Mouse (Mus musculus) 416B (cell line): ENCODE data around the gene Nt5dc2.

Source experiments
- DNase-seq: peaks from one replicate; pipeline ENCODE4 v3.0.0; 2011; ENCODE audit warnings: low read depth

Nt5dc2 gene

GRCm38 (mm10) chr14:31134015-31135000, 3.5 kb downstream of the Nt5dc2 start:
- no peak for DNase-seq

GRCm38 (mm10) chr14:31135495-31136410, 4.9 kb downstream of the Nt5dc2 start:
- DNase-seq = no peak

- no peak for DNase-seq
Observed at GRCm38 (mm10) chr14:31136411-31137280, 5.8 kb downstream of the Nt5dc2 start.

GRCm38 (mm10) chr14:31137281-31137595, 6.4 kb downstream of the Nt5dc2 start:
- DNase-seq = no peak

GRCm38 (mm10) chr14:31137791-31138190, 6.9 kb downstream of the Nt5dc2 start:
- no peak for DNase-seq

GRCm38 (mm10) chr14:31138219-31138896, 7.5 kb downstream of the Nt5dc2 start:
- DNase-seq = no peak

GRCm38 (mm10) chr14:31138897-31139429, 8.1 kb downstream of the Nt5dc2 start:
- no peak for DNase-seq

- DNase-seq = peak; percentile 81
Observed at GRCm38 (mm10) chr14:31139666-31140065, 8.8 kb downstream of the Nt5dc2 start.

GRCm38 (mm10) chr14:31140141-31140540, 9.3 kb downstream of the Nt5dc2 start:
- no peak for DNase-seq

GRCm38 (mm10) chr14:31141011-31141410, 10.2 kb downstream of the Nt5dc2 start:
- no peak for DNase-seq

GRCm38 (mm10) chr14:31145694-31146093, 14.8 kb downstream of the Nt5dc2 start:
- DNase-seq = no peak

- DNase-seq = peak; percentile 73
Observed at GRCm38 (mm10) chr14:31160196-31161150, 29.6 kb downstream of the Nt5dc2 start.

GRCm38 (mm10) chr14:31161191-31161590, 30.3 kb downstream of the Nt5dc2 start:
- DNase-seq = no peak

- no peak for DNase-seq
Observed at GRCm38 (mm10) chr14:31161638-31162037, 30.8 kb downstream of the Nt5dc2 start.

- DNase-seq = no peak
Observed at GRCm38 (mm10) chr14:31164067-31164466, 33.2 kb downstream of the Nt5dc2 start.

GRCm38 (mm10) chr14:31165010-31165409, 34.2 kb downstream of the Nt5dc2 start:
- no peak for DNase-seq

GRCm38 (mm10) chr14:31165458-31165857, 34.6 kb downstream of the Nt5dc2 start:
- no peak for DNase-seq

GRCm38 (mm10) chr14:31165991-31166630, 35.3 kb downstream of the Nt5dc2 start:
- DNase-seq = peak; percentile 89

GRCm38 (mm10) chr14:31166827-31167226, 36.0 kb downstream of the Nt5dc2 start:
- no peak for DNase-seq
